Comparison of ENCODE assay signal across 12 mouse cellular contexts in genomic region chr15:12207556-12208090, GRCm38 (mm10). TPM values are rescaled to one million over a fixed set of nuclear protein-coding genes. Genes with fewer than 3 reads are reported as not detected.
DNase-seq lines count a peak whose midpoint lies in the region; ATAC-seq lines count a peak whose summit lies in the region.
"Had no signal": no experiment of that assay in that cellular context is flagged by ENCODE, and none has a peak within 500 bp of the region (broad histone marks: within the 10 kb centered on the region; RNA-seq: fewer than 3 reads in every experiment).

No protein-coding gene starts in this region.

- H3K4me2 ChIP-seq in limb, embryonic 13.5 days (replicated peaks), result no peak overlapping the region
- H3K4me2 ChIP-seq in intestine, embryonic 15.5 days (replicated peaks), result peak overlapping the region; percentile 70; the same call in 1 of the 2 replicates
- peak overlapping the region; percentile 86 for H3K4me2 ChIP-seq in liver, embryonic 15.5 days

- no peak overlapping the region for H3K27ac ChIP-seq in limb, embryonic 13.5 days
- no peak overlapping the region for H3K27ac ChIP-seq in limb, embryonic 10.5 days
- H3K27ac ChIP-seq in intestine, embryonic 15.5 days, result peak overlapping the region; percentile 39; the same call in 1 of the 2 replicates
- peak overlapping the region; percentile 96 for H3K27ac ChIP-seq in liver, embryonic 15.5 days (replicated peaks)
- H3K27ac ChIP-seq: limb, embryonic 12.5 days; midbrain, embryonic 10.5 days; neural tube, embryonic 13.5 days had no signal

- peaks cover 37% of the 10 kb centered on the region for H3K4me1 ChIP-seq in limb, embryonic 13.5 days
- H3K4me1 ChIP-seq in limb, embryonic 10.5 days, result peaks cover 31% of the 10 kb centered on the region
- peaks cover 39% of the 10 kb centered on the region for H3K4me1 ChIP-seq in intestine, embryonic 15.5 days (replicated peaks)
- peaks cover 73% of the 10 kb centered on the region for H3K4me1 ChIP-seq in liver, embryonic 15.5 days (replicated peaks)

- ATAC-seq in limb, embryonic 13.5 days (ENCODE audit: low FRiP score, low read depth), result no peak
- ATAC-seq in intestine, embryonic 15.5 days, result no peak
- ATAC-seq in liver, embryonic 15.5 days (ENCODE audit: insufficient read depth), result no peak

- no peaks in the 10 kb centered on the region for H3K36me3 ChIP-seq in limb, embryonic 13.5 days
- H3K36me3 ChIP-seq in limb, embryonic 10.5 days, result no peaks in the 10 kb centered on the region
- H3K36me3 ChIP-seq in intestine, embryonic 15.5 days, result no peaks in the 10 kb centered on the region
- H3K36me3 ChIP-seq in liver, embryonic 15.5 days (replicated peaks), result peaks cover 5% of the 10 kb centered on the region; the same call in 1 of the 2 replicates
- H3K36me3 ChIP-seq: limb, embryonic 12.5 days; neural tube, embryonic 13.5 days had no signal

- H3K27me3 ChIP-seq in limb, embryonic 13.5 days, result no peaks in the 10 kb centered on the region
- no peaks in the 10 kb centered on the region for H3K27me3 ChIP-seq in limb, embryonic 10.5 days (ENCODE audit: low read depth, poor library complexity, severe bottlenecking)
- no peaks in the 10 kb centered on the region for H3K27me3 ChIP-seq in intestine, embryonic 15.5 days (replicated peaks)
- no peaks in the 10 kb centered on the region for H3K27me3 ChIP-seq in liver, embryonic 15.5 days
- H3K27me3 ChIP-seq: limb, embryonic 12.5 days; neural tube, embryonic 13.5 days had no signal

- no peak overlapping the region for H3K4me3 ChIP-seq in limb, embryonic 13.5 days
- no peak overlapping the region for H3K4me3 ChIP-seq in limb, embryonic 10.5 days
- H3K4me3 ChIP-seq in intestine, embryonic 15.5 days (replicated peaks), result no peak overlapping the region
- no peak overlapping the region for H3K4me3 ChIP-seq in liver, embryonic 15.5 days (replicated peaks)
- H3K4me3 ChIP-seq: limb, embryonic 12.5 days; neural tube, embryonic 13.5 days had no signal

- H3K9me3 ChIP-seq in limb, embryonic 13.5 days, result no peaks in the 10 kb centered on the region
- H3K9me3 ChIP-seq in limb, embryonic 10.5 days (replicated peaks), result no peaks in the 10 kb centered on the region
- H3K9me3 ChIP-seq in intestine, embryonic 15.5 days, result no peaks in the 10 kb centered on the region
- H3K9me3 ChIP-seq in liver, embryonic 15.5 days (replicated peaks), result no peaks in the 10 kb centered on the region
- H3K9me3 ChIP-seq: limb, embryonic 12.5 days; midbrain, embryonic 10.5 days; neural tube, embryonic 13.5 days had no signal

- H3K9ac ChIP-seq in limb, embryonic 13.5 days, result 0 out of 2 replicates have a peak overlapping the region, but pooled peaks have one; percentile 39
- H3K9ac ChIP-seq in intestine, embryonic 15.5 days, result no peak overlapping the region
- no peak overlapping the region for H3K9ac ChIP-seq in liver, embryonic 15.5 days
- H3K9ac ChIP-seq: limb, embryonic 12.5 days; neural tube, embryonic 13.5 days had no signal

- 74% methylated on average over 6 of the region's 6 CpGs for WGBS in limb, embryonic 13.5 days
- 92% methylated on average over 6 of the region's 6 CpGs for whole genome bisulfite sequencing in limb, embryonic 10.5 days
- WGBS in intestine, embryonic 15.5 days, result 55% methylated on average over 6 of the region's 6 CpGs
- WGBS in liver, embryonic 15.5 days (ENCODE audit: insufficient replicate concordance), result 63% methylated on average over 6 of the region's 6 CpGs

- no peak for DNase-seq in limb, embryonic 10.5 days (ENCODE audit: low spot score)
- peak; percentile 96 for DNase-seq in kidney, adult 9 months
- DNase-seq in spleen, postnatal 4 days (ENCODE audit: low spot score in 2 of 2), result no peak
- DNase-seq in layer of hippocampus, adult 9-10 months (ENCODE audit: low spot score), result no peak
- DNase-seq: cerebellum, postnatal 14 days; right cerebral cortex, adult 18-20 months had no signal

RNA-seq across cellular contexts. Expression of gene Mtmr12, which starts 2.8 kb away (rescaled TPM):
- polyA plus RNA-seq in limb, embryonic 13.5 days (2015; fragmentation: Nextera tagmentation; extraction: Ambion mirVana), result 16.3 and 18.5 TPM in 2 replicates
- 16.1 and 22.3 TPM in 2 replicates for polyA plus RNA-seq in limb, embryonic 10.5 days (2016; fragmentation: Nextera tagmentation; extraction: Ambion mirVana)
- 16.6 and 17.9 TPM in 2 replicates for polyA plus RNA-seq in intestine, embryonic 15.5 days (2015; fragmentation: Nextera tagmentation; extraction: Ambion mirVana)
- polyA plus RNA-seq in liver, embryonic 15.5 days (2015; fragmentation: Nextera tagmentation; extraction: Ambion mirVana), result 7.2 and 8.1 TPM in 2 replicates

Comparison
In these comparisons a context has a peak if more than half of its experiments do, and no peak if none do; other contexts are left out.
1. H3K27ac ChIP-seq: peak in intestine, embryonic 15.5 days (single experiment) and liver, embryonic 15.5 days (single experiment); none in limb, embryonic 13.5 days (single experiment) and limb, embryonic 10.5 days (single experiment).